Mouse (Mus musculus): ENCODE results near the gene Rasl12.

Gene Rasl12

DNA sequence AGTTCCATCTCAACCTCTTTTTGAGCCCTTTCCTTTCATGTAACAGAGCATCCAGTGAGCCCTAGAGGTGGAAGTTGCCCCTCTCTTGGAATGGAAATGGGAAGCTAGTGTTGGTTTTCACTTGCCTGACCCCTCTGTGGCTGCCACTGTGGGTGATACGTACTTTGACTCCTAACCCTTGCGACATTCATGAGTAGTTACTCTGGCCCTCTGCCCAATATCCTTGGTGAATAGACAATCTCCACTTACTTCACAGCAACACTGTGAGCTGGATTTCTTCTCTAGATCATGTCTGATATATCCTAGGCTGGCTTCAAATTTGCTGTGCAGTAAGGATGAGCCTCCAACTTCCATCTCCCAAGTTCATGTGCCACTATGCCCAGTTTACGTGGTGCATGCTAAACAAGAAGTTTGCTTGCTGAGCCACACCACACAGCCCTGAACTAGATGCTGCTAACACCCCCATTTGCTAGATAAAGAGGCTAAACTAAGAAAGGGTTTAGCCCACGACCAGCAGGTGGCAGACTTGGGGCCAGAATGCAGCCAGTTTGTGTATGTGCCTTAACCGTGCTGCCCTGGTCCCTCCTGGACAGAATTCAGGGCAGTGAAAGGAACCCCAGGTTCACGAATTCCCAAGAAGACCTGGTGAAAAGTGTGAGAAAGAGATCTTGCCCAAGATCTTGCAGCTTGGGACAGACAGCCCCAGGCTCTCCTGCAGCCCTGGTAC, 5.5 kb upstream of the Rasl12 start:
- DNase-seq (ENCODE audit: low spot score in 2 of 2) = no peak

- DNase-seq (ENCODE audit: low spot score in 2 of 2) = no peak
These were observed 4.7 kb upstream of the Rasl12 start for GRCm38 (mm10) chr9:65393606-65394005.

- DNase-seq (ENCODE audit: low spot score in 2 of 2) = no peak
These were observed 3.9 kb upstream of the Rasl12 start for GRCm38 (mm10) chr9:65394360-65394759.

DNA sequence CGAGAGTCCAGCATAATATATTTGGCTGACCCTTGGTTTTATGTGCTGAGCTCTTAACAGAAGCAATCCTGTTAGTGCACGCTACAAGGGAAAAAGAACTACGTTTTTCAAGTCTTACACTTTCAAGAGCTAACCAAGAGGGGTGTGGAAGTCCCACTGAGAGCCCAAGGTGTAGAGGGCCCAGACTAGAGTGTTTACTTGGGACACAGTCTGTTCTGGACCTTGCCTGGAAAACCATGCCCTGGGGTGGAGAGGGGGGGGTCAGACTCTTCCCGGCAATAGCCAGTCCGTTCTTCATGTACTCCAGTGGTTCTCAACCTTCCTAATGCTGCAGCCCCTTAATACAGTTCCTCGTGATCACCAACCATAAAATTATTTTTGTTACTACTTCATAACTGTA, 1.6 kb downstream of the Rasl12 start:
- DNase-seq (ENCODE audit: low spot score in 2 of 2) = no peak

DNA sequence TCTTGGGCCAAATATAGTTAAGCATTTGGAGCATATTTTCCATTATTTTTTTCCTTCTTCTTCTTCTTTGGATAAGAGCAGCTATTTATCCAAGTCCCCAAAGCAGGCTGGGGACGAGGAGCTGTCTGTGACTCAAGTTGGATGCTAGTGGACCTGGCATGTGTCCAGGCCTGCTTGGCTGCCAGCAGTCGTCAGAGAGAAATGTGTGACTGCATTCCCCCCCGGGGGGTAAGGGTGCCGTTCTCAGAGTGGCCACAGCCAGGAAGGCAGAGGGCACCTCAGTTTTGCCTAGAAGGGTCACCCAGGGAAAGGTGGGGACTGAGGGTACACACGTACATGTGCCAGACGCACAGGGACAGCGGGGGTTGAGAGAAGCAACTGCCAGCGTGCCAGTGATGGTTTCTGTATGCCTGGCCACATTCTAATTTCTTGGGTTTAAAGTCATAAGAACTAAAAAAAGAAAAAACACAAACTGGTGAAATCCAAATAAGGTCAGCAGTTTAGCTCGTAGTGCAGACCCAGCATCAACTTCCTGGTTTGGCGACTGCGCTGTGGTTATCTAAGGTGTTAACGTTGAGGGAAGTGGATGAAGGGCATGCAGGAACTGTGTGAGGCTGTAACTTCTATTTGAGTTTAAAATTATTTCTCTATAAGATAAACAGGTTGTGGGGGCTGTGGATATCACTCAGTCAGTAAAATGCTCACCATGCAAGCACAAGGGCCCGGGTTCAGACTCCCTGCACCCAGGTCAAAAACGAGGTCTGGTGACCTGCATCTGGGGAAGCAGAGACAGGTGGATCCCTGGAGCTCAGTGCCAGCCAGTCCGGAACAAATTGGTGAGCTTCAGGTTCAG, 6.3 kb downstream of the Rasl12 start:
- DNase-seq (ENCODE audit: low spot score in 2 of 2) = peak; percentile 54 to 75

GRCm38 (mm10) chr9:65405184-65405449, 6.8 kb downstream of the Rasl12 start:
- DNase-seq (ENCODE audit: low spot score in 2 of 2) = no peak

DNA sequence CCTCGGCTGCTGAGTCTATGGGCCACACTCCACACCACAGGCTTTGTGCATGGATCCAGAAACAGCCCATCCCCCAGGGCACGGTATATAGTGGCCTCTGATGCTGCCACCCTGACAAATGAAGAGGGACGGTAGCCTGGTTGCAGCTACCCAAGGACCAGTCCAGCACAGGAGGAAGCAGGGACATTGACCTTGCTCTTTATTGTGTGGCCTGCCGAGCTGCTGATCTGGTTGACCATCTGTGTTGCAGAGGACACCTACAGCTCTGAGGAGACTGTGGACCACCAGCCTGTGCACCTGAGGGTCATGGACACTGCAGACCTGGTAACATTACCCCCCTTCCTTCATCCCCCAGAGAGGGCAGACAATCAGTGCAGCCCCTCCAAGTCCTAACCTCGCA, 9.0 kb downstream of the Rasl12 start:
- no peak for DNase-seq (ENCODE audit: low spot score in 2 of 2)

- no peak for DNase-seq (ENCODE audit: low spot score in 2 of 2)
These were observed 9.6 kb downstream of the Rasl12 start for GRCm38 (mm10) chr9:65407861-65408260.

DNA sequence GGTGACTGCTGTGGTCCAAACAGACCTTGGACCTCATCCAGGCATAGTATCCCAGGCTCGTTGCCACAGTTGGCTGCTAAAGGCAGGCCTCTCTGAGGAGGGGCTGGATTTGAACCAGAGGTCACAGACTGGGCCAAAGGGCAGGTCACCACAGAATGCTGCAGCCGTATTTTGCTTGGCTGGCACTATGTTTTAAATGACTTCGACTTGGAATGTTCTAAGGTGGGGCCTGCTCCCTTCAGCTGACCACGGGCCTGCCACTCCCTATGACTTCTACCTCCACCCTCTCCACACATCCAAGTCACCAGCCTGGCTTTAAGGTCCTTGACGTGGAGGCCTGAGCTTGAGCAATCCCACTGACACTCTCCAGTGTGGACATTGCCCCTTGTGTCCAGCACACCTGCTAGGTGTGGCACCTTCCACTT, 10.6 kb downstream of the Rasl12 start:
- no peak for DNase-seq (ENCODE audit: low spot score in 2 of 2)

GRCm38 (mm10) chr9:65410378-65410777, 12.1 kb downstream of the Rasl12 start:
- DNase-seq (ENCODE audit: low spot score in 2 of 2) = no peak

DNA sequence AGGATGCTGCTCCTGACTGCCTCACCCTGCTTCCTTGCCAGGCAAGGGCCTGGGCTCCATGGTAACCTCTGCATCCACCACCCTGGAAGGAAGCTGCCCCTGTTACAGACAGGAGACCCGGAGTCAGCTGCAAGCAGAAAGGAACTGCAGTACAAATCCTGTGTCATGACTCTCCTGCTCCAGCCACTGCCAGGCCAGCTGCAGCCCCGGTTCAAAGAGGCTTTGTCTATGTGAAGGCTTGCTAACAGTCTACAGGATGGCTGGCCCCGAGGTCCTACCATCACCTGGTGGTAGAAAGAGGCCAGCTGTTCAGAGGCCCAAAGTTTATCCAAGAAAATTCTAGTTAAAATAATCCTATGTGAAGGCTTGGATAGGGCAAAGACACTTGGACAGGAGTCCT, 13.0 kb downstream of the Rasl12 start:
- no peak for DNase-seq (ENCODE audit: low spot score in 2 of 2)

GRCm38 (mm10) chr9:65417738-65418137, 19.4 kb downstream of the Rasl12 start:
- no peak for DNase-seq (ENCODE audit: low spot score in 2 of 2)

DNA sequence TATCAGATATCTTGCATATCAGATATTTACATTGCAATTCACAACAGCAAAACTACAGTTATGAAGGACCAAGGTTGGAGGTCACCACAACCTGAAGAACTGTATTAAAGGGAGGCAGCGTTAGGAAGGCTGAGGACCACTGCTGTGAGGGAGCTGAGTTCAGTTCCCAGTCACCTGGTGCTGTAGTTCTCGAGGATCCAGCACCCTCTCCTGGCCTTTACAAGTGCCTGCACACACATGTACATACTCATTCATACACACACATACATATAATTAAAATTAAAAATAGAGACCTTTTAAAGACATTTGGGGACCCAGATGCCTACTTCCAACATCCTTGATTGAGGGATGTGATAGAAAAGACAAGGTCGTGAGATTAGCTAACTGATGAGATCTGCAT, 21.3 kb downstream of the Rasl12 start:
- DNase-seq (ENCODE audit: low spot score in 2 of 2) = no peak

GRCm38 (mm10) chr9:65422760-65423501, 24.6 kb downstream of the Rasl12 start, which contains the start of gene Slc51b:
Gene Slc51b, minus strand, starts transcription at chr9:65422955.
- DNase-seq (ENCODE audit: low spot score in 2 of 2) = no peak

GRCm38 (mm10) chr9:65424393-65424792, 26.1 kb downstream of the Rasl12 start:
- DNase-seq (ENCODE audit: low spot score in 2 of 2) = no peak

DNA sequence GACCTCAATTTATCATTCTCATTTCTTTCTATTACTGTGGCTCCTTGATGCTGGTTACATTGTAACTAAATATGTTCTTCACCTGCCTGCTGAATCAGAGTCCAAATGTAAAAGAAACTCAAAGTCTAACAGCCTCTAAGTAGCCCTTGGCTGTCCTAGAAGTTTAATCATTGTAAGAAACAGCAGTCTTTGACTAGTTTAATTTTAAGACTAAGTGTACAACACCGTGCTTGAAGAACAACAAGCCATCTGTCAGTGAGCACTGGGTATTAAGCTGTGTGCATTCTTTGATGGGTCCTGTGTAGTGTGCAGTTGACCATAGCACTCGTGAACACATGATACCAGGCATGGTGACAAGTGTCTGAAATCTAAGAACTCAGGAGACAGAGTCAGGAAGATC, 29.2 kb downstream of the Rasl12 start:
- no peak for DNase-seq (ENCODE audit: low spot score in 2 of 2)

DNA sequence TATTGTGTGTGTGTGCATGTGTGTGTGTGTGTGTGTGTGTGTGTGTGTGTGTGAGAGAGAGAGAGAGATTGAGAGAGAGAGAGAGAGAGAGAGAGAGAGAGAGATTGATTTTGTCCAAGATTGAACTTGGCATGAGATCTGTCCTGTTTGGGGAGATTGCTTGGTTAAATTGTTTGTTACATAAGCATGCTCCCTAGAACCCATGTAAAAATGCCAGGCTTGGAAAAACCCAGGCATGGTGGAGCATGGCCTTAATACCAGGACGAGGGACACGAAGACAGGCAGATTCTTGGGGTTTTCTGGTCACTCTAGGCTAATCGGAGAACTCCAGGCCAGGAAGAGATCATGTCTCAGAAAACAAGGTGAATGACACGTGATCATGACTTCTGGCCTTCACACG, 29.7 kb downstream of the Rasl12 start:
- DNase-seq (ENCODE audit: low spot score in 2 of 2) = no peak

GRCm38 (mm10) chr9:65430401-65430800, 32.1 kb downstream of the Rasl12 start:
- DNase-seq (ENCODE audit: low spot score in 2 of 2) = no peak

- DNase-seq (ENCODE audit: low spot score in 2 of 2) = no peak
These were observed 32.6 kb downstream of the Rasl12 start for GRCm38 (mm10) chr9:65430921-65431320.

DNA sequence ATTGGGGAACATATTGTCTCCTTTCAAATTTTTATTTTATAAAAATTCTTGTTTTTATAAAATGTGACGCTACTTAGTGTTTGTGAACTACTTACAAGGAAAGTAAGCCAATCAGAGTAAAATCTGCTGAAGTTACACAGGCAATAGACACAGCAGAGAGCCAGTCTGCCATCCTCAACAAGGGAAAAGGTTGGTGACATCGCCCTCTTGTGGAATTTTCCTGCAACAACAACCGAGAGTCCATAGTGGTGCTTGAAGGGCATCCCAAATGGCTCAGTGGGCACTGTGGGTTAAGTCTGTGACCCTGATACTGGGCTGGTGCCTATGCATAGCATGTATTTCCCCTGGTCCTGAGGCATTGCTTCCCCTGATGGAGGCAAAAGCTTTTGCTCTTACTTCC, 33.9 kb downstream of the Rasl12 start:
- peak; percentile 67 to 89 for DNase-seq (ENCODE audit: low spot score in 2 of 2)

DNA sequence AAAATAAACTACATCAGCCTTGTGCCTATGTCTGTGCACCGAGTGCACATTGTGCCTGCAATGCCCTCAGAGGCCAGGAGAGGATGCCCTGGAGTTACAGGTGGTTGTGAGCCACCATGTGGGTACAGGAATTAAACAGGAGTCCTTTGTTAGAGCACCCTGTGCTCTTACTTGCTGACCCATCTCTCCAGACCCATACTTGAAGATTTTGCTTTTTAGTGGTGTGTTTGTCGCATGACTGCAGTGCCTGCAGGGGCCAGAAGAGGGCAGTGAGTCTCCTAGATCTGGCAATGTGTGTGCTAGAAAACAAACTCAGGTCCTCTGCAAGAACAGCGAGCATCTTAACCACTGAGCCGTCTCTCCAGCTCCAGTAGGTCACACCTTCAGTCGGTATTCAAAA, 35.8 kb downstream of the Rasl12 start:
- no peak for DNase-seq (ENCODE audit: low spot score in 2 of 2)

GRCm38 (mm10) chr9:65435211-65435610, 36.9 kb downstream of the Rasl12 start:
- no peak for DNase-seq (ENCODE audit: low spot score in 2 of 2)
